Mouse (Mus musculus) cortical plate, adult 2 months (tissue): ENCODE data around the gene Olfr1199.

Source experiments
- CTCF ChIP-seq: fragments of 200-500 bp; IDR thresholded peaks from 2 replicates; pipeline ENCODE4 v1.5.1; 2011; ENCODE audit warnings: mild to moderate bottlenecking, control low read depth, low read length; ENCODE audit not compliant: insufficient read depth; ENCODE audit errors: extremely low read depth
- POLR2A ChIP-seq: fragments of 200-500 bp; IDR thresholded peaks from 2 replicates; pipeline ENCODE4 v1.6.1; 2011; ENCODE audit warnings: mild to moderate bottlenecking, low read length, control low read depth; ENCODE audit not compliant: insufficient read depth; ENCODE audit errors: extremely low read depth

DNA sequence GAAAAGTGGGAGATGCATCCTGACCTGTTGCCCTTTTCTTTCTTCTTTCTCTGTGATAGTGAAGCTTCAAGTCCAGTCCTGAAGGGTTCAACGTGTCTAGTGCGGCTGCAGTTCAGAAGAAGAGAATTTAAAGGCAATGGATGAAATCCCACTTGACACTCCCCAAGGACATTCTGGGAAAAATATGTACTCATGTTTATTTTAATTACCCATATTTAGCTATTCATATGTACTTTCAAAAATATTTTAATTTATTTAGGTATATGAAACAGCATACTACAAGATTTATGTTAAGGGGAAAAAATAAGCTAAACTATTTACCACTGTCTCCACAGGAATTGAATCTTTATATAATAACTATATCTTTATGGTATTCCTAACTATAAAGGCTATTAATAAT lies 9.0 kb downstream of the Olfr1199 start, which contains the start of gene Olfr1198:
- no peak for TF ChIP-seq CTCF
- no peak for TF ChIP-seq POLR2A
